Mouse (Mus musculus) embryo, embryonic 10 days (tissue): ENCODE results near the gene Cryab.
A peak's percentile ranks its signal among the peaks of the same experiment; 100 is the strongest.

ENCODE experiments used
- DNase-seq: peaks from one replicate; pipeline ENCODE4 v3.0.0-alpha.2; 2015; ENCODE audit warnings: low spot score

Gene Cryab

GRCm38 (mm10) chr9:50751323-50751722 lies at the start of gene Cryab:
Gene Cryab (plus strand): TSS chr9:50751325.
- no peak for DNase-seq

- no peak for DNase-seq
Observed at GRCm38 (mm10) chr9:50704907-50705306, 46.2 kb upstream of the Cryab start.

GRCm38 (mm10) chr9:50709108-50709507 lies 42.0 kb upstream of the Cryab start:
- DNase-seq = peak; percentile 59

GRCm38 (mm10) chr9:50711337-50711736 lies 39.8 kb upstream of the Cryab start:
- no peak for DNase-seq

- no peak for DNase-seq
Observed at GRCm38 (mm10) chr9:50714188-50714587, 36.9 kb upstream of the Cryab start.

DNA sequence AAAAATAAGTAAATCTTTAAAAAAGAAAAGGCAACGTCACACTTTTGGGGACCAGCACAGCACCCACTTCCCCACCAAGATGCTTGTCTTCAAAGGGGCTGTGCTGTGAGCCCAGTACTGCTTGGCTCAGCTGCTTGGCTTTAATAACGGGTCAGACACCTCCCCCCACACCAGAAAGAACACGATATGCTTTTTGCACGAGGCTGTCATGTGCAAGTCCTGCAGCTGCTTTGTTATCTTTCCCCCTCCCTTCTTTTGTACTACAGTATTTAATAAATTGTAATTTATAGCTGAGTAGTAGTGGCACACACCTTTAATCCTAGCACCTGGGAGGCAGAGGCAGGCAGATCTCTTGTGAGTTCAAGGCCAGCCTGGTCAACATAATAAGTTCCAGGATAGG lies 32.2 kb upstream of the Cryab start:
- no peak for DNase-seq

DNA sequence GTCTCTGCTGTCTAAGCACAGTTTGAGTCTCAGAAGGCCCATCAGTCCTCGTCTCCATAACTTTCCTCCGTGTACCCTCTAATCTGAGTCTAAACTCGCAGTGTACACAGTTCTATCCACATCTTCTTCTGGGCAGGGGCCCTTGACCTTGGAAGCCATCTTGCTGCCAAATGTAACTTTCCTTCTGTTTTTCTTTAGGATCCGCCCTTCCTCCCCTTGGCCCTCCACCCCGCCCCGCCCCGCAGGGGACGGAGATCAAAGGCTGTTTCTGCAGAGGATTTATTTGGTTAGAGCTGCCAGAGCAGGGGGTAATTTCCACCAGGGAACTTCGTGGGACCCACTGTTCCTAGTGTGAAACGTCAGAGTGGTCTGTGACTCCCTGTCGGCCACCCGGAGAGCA lies 30.1 kb upstream of the Cryab start:
- peak; percentile 34 for DNase-seq

- DNase-seq = no peak
Observed at GRCm38 (mm10) chr9:50722451-50722911, 28.6 kb upstream of the Cryab start.

DNA sequence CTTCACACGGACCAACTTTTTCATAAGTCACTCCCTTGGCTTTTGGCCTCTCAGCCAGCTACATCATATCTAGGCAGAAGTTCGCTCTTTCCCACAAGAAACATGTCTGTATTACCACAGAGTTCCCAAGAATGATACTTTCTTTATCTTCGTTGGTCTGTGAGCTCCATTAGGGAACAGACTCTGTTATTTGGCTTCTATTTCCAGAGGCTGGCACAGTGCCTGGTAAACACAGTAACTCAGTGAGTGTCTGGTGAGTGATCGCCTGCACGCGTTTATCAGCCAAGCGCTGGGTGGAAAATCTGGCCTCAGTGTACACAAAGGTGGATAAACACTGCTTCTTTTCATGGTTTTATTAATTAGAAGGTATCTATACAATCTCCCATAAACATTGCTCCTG lies 27.7 kb upstream of the Cryab start:
- DNase-seq = no peak

DNA sequence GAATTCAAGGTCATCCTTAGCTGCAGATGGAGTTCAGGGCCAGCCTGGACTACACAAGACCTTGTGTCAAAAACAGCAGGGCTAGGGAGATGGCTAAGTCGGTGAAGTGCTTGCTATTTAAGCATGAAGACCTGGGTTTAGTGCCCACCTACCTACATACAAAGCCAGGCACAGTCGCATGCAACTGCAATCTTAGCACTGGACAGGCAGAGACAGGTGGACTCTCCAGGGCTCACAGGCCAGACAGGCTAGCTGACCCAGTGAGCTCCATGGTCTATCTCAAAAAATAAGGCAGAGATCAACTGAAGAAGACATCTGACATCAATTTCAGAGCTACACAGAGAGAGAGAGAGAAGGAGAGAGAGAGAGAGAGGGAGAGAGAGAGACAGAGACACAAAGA lies 27.0 kb upstream of the Cryab start:
- no peak for DNase-seq

GRCm38 (mm10) chr9:50724661-50725330 lies 26.3 kb upstream of the Cryab start:
- DNase-seq = no peak

DNA sequence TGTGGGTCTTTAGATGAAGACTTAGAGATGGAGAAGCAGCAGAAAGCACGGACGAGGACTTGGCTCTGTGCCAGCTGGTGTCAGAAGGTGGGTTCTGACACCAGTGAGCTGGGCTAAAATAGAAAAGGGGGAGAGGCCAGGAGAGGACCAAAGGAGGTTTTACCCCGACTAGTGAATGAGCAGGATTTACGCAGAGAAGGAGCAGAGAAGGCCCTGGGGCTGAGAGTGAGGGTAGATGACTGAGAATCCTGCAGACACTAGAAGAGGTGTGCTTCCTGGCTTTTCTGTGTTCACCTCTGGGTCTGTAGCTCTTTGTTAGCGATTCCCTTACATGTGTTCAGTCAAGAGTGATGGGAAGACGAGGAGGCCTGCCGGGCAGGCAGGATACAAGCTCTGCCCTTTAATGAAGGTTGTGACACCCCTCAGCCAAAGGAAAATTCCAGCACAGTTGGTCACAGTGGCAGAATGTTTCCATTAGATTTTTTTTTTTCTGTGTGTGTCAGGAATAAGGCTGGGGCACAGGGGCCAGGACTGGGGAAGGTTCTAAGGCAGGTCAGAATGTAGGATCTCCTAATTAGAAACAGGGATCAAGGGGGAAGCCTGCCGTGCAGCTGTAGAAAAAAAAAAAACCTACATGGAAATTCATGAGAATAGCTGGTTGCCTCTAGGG lies 25.1 kb upstream of the Cryab start:
- peak; percentile 42 for DNase-seq

DNA sequence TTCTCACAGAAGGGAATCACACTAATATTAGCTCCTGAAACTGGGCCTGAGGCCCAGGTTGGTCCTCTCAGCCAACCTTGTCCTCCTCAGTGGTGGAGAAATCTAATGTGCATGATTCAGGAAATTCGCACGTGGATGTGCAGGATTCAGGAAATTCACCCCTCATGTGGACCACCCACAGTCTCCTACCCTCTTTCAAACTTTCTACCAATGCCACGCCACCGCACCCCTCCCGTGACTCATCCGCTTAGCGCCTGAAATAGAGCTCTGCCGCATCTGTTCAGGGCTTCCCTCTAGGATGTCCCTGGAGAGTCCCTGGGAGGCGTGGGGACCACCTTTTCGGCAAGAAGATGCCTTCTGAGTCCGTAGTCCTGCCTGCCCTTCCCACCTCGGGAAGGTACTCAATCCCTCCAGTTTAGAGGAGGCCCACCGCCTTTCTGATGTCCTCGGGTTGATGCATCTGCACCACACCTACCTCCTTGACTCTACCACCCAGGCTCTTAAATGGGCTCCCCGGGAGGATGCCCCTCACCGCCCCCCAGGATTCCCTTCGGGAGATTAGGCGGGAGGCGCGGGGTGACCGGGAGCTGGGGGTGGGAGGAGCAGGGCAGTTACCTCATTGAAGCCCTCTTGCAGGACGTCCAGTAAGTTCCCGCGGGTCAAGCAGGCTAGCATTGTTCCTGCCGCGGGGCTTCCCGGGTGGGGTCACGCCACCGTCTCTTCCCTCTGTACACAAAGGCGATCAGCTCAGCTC lies 23.8 kb upstream of the Cryab start:
- DNase-seq = peak; percentile 52

DNA sequence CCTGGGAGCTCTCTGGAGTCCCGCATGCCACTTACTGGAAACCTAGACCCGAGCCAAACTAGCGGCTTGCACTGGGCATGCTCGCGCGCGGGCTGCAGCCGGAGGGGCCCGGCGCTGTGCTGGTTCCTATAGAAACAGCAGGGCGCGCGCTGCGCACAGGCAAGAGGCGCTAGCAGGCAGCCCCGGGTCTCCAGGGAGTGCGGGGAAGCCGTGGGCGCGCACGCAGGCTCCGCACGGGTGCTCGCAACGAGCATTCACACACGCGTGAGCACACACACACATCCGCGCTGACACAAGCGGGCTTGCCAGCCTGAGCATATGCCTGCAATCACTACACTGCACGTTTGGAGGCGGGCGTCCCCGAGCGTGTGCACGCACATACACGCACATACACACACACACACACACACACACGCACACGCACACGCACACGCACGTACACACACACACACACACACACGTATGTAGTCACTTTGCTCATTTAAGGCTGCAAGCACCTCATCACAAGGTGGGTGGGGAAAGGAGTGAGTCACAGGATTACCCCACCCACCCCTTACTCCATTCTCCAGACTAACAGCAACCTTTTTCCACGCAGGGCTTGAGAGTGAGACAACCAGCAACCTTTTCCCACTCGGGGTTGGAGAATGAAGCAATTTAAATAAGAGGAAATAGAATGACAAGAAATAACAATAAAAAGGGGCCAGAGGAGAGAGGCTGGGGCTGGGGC lies 23.0 kb upstream of the Cryab start:
- peak; percentile 89 for DNase-seq

DNA sequence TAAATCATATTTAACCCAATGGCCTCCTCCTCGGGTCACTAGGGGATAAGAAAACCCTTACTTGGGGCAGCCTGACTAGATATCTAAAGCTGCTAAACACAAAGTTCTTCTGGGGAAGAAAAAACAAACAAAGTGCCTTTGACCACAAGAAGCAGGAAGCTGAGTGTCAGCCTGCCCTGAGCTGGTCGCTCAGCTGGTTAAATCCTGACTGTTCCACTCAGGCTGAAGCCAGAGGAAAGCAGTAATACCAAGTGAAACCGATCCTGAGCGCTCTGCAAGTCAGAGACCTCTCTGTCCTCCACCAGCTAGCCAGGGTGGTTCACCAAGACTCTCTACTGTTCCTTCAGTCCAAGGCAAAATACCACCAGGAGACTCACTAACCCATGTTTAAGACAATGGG lies 21.5 kb upstream of the Cryab start:
- no peak for DNase-seq

DNA sequence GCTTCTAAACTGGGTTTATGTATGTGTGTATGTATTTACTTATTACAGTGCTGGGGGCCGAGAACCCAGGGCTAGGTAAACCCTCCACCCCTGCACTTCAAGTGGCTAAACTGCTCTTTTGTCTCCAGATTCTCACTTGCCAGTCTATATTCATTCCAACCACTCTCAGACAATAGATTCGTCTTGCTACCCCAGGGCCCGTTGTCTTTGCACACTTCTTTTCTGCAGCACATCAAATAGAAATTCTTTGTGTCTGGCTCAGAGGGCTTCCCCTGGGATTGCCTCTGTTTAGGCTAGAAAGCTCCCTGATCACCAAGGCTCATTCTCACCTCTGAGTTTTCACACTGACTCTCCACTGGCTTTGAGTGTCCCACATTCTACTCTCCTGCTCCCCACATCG lies 18.6 kb upstream of the Cryab start:
- peak; percentile 37 for DNase-seq

DNA sequence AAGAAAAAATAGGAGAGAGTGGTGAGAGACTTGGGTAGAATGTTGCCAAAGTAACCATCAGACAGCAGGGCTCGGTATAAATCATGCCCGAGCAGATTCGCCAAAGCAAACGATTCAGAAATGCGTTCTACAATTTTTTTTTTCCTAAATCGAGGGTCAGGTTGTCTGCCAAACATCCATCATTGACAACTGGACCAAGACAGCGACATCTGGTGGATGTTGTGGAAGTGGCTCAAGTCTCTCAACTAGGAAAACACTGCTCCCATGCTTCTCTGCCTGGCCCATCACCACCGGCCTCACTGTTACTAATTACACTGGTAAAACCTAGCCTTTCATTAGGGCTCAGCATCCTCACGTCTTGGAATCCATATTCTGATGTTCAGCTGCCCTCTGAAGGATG lies 16.1 kb upstream of the Cryab start:
- peak; percentile 88 for DNase-seq

DNA sequence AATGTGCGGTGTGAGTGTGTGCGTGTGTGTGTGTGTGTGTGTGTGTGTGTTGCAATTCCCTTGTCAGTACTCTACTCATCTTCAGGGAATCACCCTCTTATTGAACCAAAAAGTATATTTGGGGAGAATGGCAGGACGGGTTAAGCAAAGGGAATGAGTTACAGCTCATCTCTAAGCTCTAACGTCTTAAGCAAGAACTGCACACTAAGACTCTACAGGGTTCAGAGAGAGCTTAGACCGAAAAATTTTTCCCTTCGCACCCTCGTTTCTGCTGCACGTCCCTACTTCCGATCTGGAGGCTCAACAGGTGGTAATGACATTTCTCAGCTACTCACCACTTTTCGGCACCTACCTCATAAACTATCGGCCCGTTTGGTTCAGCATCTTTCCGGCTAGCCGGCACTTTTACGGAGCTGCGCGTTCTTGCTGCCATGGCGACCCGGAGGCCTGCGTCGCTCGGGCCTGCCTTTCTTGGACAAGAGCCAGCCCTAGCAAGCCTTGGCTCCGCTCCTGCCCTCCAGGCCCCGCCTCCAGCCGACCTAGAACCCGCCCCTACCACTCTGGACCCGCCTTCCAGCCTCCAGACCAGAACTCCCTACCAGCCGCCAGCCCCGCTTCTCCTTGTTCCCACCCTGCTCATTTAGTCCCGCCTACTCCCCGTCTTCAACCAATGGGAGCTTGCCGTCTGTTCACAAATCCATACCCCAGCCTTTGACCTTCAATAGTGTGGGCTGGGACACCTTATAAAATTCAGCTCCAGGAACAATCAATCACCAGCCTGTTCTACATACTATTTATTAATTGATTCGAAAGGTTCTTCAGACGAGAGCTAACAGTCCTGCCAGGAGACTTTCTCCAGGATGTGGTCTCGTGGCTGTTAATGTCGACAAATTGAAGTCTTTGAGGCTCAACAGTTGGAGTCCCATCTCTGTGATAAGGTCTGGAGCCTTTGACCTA lies 11.9 kb upstream of the Cryab start, which contains the start of gene Dixdc1:
Gene Dixdc1, minus strand, starts transcription at position 604 of the 957 bp plus-strand sequence.
- DNase-seq = peak; percentile 95

DNA sequence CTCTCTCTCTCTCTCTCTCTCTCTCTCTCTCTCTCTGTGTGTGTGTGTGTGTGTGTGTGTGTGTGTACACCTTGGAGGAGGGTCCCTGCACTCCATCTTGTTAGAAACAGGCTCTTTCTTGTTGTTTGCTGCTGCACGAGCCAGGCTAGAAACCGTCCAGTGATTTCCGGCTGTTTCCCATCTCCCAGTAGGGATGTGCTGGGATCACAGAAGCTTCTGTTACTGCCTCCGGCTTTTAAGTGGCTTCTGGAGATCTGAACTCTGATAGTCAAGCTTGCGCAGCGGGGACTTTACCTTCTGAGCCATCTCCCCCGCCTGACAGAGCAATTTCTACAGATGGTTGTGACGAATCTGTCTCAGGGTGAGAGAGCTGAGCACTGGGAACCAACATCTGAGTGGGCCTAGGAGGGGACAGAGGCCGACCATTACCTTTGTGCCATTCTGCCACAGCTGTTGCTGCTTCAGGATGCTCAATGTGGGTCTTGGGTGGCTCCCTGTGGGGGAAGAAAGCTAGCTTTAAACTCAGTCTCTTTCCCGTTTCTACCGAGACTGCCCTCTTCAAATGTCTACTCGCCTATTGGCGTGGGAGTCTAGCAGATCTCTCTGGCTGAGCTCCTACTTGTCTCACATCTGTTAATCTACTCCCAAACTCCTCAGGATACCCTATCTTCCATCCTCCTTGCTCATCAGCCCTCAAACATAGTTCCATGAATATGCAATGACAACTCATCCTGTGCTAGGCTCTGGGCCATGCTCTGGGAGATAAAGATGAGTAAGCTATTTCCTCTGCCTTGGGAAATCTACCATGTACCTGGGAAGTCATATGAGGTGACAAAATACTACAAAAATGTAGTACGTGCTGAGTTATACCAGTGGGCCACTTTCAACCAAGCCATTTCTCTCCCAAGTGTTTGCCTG lies 10.0 kb upstream of the Cryab start:
- no peak for DNase-seq

DNA sequence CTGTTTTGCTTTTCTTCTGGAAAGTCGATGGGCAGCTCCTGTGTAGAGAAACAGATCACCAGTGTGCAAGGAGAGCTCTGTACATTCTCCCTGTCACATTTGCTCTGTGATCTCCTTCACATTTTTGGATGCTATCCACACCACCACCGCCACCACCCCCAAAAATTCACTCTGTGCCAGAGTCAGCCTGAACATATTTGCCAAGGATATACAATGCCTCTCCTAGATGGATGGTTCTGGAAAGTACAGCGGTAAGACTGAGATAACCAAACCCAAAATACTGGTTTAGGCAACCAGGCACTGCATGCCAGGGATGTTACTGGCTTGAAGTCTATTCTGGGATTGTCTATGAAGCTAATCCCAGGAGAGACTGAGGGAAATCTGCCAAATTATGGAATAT lies 8.9 kb upstream of the Cryab start:
- no peak for DNase-seq
